Mouse (Mus musculus) frontal cortex, postnatal 10 days (tissue): ENCODE measurements at regions not wholly inside any gene's neighbourhood (a gene's known extent, or its start where the extent isn't known, plus 50 kb on each side); places are given as distances from the start of the nearest gene placed in this dataset.

ENCODE experiments used
- DNase-seq, 2 experiments: peaks; one replicate each; pipeline ENCODE4 v3.0.0; 2022; ENCODE audit warnings: low spot score in 2 of 2, mixed read lengths in 1 of 2

- DNase-seq, result no peak
Observed at GRCm38 (mm10) chr6:117779020-117779419, 62.0 kb upstream of the Zfp637 start.

GRCm38 (mm10) chr6:117788580-117789540 is 52.1 kb upstream of the Zfp637 start:
- DNase-seq, result no peak

- DNase-seq, result no peak
Observed at GRCm38 (mm10) chr6:117790581-117790980, 50.4 kb upstream of the Zfp637 start.
